Mouse (Mus musculus) heart, postnatal 0 days (tissue): ENCODE results near the gene Traf3ip3.

Source experiments
- CTCF ChIP-seq: IDR thresholded peaks from 2 replicates; pipeline ENCODE4 v1.5.1; 2016; ENCODE audit warnings: antibody characterized with exemption, control low read depth, low read depth
- EP300 ChIP-seq: IDR thresholded peaks from 2 replicates; pipeline ENCODE4 v1.6.1; 2016; ENCODE audit warnings: antibody characterized with exemption, low read depth

- TF ChIP-seq CTCF (no peak), EP300 (no peak)
These were observed 48.5 kb upstream of the Traf3ip3 start for GRCm38 (mm10) chr1:193250026-193250425.
